Mouse (Mus musculus): ENCODE results near the gene Fibcd1.

The Fibcd1 gene
- long read RNA-seq, experiment 1, result 0 reads
- long read RNA-seq, experiment 2, result 0 reads

DNA sequence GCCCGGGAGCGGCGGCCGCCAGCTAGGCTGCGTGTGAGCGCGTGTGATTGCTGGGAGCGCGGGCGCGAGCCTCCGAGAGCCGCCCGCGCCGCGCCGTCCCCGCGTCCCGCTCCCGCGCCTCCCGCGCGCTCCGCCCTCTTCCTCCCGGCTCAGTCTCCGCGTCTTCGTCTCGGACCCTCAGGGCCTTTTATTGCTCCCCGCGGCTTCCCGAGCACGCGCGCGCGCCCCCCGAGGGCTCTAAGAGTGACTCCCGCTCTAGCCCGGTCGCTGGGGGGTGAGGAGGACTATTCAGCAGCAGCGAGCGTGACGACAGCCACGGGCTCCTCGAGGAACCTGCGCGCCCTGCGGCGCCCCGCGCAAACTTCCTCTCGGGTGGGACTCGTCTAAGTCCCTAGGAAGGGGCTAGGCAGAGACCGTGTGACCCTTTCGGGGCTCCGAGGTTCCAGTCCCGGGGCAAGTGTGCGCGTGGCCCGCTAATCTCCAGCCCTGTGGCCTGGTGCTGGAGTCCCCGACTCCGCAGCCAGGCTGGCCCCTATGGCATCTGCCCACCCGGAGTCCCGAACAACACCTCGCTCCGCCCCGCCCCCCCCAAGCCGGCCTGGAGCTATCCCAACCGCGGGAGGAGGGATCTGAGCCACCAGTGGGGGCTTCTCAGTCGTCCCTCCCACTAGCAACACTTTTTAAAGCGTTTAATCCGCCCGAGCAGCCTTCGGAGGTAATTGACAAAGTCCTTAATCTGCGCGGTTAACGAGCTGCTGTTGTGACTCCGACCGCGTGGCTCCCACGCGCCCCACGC is at the start of gene Fibcd1:
Gene Fibcd1 (minus strand): TSS at position 110 of the 796 bp plus-strand sequence.
- intact Hi-C loops (cut with DNase I), result no loop called here

DNA sequence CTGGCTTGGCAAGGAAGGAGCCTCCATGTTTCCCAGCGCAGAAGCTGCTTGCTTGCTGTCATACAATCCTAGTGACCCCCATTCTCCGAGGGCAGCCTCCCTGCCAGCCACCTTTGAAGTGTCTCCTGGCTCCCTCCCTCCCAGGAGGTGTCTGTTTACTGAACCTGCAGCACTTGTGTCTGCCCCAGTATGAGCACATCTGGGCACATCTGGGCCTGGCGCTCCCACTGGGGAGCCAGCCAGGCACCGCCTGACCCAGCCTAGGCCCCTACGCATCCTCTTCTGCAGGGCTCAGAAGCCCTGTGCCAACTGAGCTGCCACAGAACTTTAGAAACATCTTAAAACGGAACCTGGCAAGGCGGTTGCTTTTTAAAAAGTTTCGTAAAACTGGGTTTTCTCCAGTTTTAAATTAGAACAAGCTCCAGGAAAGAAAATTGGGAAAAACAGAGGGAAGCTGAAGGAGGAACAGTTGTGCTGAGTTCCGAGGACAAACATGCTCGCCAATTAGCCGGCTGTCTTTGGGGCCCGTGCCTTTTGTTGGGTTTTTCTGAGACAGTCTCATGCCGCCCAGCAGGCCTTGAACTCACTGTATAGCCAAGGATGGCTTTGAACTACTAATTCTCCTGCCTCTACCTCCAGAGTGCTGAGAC is 48.5 kb upstream of the Fibcd1 start:
- intact Hi-C loops (cut with DNase I), result no loop called here

DNA sequence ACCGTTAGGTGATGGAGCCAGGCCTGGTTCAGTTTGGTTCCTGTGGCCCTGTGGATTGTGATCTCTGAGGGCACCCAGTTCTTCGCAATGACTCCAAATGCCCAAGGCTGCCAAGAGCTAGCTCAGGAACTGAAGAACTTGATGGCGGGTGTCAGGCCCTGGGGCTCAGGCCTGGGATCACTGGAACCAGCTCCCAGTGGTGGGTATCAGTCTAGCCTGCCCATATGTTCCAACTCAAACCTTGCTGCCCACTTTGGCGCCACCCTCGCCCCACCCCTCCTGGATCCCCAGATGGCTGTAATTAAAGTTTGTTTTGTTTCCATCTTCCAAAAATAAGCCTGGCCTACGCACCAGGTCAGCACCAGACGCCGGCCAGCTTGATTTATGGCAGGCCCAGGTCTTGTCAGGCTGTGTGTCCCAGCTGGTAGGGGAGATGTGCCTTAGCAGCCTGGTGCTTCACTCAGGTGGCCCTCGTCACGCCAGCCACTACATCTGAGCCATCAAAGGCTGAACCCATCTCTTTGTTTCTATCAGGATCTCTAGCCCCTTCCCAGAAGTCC is 47.4 kb upstream of the Fibcd1 start:
- intact Hi-C loops (cut with DNase I), result no loop called here

DNA sequence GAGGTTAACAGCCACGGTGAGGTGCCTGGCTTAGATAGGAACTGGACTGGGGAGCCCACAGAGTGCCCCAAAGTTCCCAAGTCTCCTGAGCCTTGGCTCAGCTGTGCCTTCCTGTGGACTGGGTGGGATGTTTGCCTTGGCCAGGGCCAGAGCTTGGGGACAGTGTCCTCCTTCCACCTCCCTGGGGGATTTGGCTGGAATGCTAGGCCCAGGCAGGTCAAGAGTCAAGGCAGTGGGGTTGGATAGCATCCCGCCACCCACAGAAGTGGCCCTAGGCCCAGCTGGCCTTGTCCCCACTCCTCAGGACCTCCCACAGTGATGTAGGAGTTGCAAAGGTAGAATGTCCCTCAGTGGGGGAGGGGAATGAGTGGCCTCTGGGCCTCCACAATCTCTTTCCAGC is 45.4 kb upstream of the Fibcd1 start:
- intact Hi-C loops (cut with DNase I), result no loop called here

DNA sequence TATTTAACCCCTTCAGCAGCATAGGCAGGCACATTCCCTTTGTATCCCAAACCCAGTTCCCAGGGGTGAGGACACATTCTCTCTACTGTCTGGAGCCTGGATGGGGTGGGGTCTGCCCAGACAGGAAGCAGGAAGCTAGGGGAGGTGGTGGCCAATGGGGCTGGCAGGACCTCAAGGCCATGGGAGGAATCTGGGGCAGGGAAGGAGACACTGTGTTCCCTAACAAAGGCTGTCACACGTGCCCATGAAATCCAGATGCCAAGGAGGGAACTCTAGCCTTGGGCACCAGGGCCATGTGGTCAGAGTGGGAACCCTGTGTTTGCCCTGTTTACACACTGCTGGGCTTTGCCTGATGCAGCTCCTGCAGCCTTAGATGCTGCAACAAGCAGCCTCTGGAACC is 43.1 kb upstream of the Fibcd1 start:
- intact Hi-C loops (cut with DNase I), result loop anchor here (5.0 kb wide), 1 partner anchor 72 kb away; no protein-coding TSS in a partner anchor

DNA sequence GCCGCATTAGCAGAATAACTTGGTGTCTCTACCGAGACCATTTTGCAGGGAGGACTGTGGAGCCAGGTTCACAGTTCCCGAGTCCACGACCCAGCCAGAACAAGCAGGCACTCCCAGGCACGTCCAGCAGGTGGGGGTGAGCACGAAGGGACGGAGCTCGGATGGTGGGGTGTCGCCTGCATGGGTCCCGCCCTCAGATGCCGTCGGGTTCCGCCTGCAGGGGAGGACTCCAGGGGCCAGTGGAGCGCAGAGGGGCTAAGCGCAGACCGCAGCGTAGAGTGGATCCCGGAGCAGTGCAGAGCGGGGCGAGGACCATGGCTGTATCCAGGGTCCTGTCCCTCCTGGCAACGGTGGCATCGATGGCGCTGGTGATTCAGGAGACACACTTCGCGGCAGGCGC is 41.2 kb upstream of the Fibcd1 start, which contains the start of gene Lamc3:
Gene Lamc3 (plus strand): TSS at position 262 of the 400 bp plus-strand sequence.
- intact Hi-C loops (cut with DNase I), result loop anchor here (5.0 kb wide), 1 partner anchor 70 kb away; no protein-coding TSS in a partner anchor

DNA sequence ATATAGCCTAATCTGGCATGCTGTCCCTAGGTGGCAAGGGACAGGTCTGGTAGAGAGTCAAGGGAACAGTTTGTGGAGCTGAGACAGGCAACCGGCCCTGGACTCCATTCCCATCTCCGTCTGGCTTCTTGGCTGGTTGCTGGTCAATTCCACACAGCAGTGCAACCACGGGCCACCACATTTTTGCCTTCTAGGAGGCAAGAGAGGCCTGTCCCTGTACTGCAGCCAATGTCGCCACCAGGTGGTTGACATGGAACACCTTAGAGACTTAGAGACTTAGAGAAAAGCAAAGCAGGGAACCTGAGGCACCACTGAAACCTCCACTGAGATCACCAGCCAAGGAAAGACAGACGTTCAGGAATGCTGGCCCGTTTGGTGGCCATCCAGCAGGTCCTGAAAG is 39.0 kb upstream of the Fibcd1 start:
- intact Hi-C loops (cut with DNase I), result loop anchor here (5.0 kb wide), 1 partner anchor 68 kb away; no protein-coding TSS in a partner anchor

DNA sequence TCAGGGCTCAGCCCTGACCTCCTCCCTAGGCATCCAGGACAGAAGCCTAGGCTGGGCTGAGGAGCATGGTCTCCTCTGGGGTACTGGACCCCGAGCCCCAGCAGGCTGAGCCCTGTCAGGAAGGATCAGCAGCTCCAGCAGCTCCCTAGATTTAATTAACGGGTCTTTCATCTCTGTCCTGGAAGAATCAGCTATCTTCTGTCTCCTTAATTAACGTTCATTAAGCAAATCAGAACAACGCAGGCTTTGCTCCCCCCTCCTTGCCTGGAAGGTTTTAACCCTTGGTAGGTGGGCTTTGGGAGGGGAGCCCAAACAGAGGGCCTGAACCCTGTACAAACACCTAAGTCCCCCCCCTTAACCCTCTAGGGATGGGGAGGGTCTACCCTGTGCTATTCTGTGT is 37.3 kb upstream of the Fibcd1 start:
- intact Hi-C loops (cut with DNase I), result no loop called here

DNA sequence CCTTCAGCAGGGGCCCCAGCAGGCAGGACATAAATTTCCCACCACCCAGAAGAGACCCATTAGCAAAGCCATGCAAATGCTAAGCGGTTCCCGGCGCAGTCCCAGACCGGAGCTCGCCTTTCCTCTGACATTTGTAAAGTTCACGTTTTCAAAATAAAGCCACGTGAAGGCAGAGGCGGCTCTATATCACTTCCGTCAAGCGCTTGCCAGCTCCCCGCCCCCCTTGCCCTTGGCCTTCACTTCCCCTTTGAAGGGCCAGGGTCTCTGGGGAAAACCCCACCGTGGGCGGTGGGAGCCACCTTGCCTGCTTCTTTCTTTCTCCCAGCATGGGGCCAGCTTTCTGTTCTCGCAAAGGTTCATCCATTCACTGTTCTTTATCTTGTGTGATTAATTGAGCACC is 35.1 kb upstream of the Fibcd1 start:
- intact Hi-C loops (cut with DNase I), result no loop called here

DNA sequence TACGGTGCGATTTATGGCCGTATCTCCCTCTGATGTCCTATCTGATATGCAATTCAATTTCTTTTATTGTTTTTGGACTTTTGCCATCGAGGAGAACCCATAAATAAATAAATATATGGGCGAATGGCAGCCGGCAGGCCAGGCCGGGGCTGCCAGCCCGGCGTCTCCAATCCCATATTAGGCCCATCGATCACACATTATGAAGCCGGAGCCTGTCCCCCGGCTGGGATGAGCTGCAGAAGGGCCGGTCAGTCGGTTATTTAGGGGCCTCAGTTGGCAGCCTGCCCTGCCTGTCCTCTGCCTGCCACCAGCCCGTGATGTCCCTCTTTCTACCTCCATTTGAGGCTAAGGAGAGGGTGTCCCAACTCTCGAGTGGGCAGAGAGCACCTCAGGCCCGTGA is 32.8 kb upstream of the Fibcd1 start:
- intact Hi-C loops (cut with DNase I), result no loop called here

DNA sequence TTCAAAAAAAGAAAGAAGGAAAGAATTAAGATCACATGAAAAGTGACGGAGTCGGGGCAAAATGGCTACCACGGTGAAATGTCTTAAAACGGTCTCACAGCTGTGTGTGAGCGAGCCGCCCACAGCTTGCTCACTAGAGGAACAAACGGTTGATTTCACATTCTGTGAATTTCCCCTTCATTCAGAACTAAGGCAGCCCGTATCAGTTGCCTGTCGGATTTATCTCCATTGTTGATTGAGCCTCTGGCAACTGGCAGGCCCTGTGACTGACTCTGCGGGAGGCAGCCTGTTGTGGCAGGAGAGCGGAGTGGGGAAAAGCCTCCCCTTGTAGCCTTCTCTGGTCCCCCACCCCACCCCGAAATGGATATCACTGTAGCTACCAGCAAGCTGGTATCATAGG is 30.6 kb upstream of the Fibcd1 start:
- intact Hi-C loops (cut with DNase I), result no loop called here

DNA sequence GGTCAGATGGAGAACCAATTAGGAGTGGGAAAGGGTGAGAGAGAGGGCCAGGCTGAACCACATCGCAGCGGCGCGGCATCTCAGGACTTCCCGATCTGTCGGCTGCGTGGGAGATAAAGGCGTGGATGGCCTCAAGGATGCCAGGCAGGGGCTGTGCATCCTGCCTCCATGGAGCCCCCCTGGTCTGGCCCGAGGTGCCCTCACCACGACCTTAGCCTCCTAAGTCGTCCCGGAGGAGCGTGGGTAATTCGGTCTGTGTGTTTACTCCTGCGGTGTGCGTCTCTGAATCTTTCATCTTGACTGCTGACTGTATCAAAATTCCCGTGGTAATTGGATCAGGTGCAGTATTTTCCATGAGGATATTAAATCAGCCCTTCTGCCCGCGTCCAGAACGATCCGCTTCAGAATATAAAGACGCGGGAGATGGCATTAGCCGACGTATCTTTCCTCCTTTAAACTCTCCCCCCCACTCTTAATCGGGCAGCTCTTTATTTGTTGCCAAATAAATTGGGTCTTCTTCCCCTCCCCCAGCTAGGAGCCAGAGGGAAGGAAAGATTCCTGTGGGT is 28.6 kb upstream of the Fibcd1 start:
- intact Hi-C loops (cut with DNase I), result no loop called here

DNA sequence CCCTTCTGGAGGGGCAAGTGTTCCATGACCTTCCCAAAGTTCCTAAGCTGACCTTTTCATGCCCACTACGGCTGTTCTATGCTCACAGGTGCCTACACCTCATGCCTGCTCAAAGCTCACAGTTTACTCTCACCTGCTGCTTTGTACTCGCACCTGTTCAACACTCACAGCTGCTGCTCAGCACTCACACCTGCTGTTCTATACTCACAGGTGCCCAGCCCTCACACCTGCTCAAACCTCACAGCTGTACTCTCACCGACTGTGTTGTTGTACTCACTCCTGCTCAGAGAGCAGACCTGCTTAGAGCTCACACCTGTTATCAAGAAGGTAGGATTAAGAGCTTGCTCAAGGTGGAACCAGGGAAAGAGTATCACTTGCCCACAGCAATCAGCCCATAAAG is 24.9 kb upstream of the Fibcd1 start:
- intact Hi-C loops (cut with DNase I), result no loop called here

DNA sequence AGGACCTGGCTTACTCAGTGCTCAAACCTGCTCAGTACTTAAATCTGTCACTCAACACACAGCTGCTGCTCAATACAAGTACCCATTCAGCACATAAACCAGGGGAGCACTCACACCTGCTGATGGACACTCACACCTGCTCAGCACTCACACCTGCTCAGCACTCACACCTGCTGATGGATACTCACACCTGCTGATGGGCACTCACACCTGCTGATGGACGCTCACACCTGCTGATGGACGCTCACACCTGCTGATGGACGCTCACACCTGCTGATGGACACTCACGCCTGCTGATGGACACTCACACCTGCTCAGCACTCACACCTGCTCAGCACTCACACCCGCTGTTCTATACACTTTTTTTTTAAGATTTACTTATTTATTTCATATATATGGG is 23.9 kb upstream of the Fibcd1 start:
- intact Hi-C loops (cut with DNase I), result no loop called here

DNA sequence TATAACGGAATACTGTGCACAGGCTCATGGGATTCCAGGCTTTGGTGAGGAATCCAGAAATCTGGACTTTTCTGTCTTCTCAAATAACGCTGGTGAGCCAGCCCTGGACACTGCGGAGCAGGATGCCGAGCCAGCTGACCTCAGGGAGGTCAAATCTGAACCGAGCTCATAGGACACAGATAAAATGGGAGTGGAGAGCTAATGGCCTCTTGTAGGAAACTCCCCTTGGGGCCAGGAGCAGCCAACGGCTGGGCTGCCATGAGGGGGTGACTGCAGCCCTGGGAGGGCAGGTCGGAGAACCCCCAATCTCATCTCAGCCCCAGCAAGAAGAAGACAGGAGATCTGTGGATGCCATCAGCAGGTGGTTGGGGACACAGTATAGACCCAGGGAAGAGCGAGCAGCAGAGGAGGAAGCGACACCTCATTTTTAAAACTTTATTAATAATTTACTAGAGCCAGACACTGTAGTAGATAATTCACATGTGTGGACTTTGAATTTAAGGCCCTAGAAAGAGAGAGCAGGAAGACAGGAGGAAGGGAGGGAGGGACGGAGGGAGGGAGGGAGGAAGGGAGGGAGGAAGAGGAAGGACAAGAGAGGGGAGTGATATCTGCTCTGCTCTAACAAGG is 22.8 kb upstream of the Fibcd1 start:
- intact Hi-C loops (cut with DNase I), result no loop called here

DNA sequence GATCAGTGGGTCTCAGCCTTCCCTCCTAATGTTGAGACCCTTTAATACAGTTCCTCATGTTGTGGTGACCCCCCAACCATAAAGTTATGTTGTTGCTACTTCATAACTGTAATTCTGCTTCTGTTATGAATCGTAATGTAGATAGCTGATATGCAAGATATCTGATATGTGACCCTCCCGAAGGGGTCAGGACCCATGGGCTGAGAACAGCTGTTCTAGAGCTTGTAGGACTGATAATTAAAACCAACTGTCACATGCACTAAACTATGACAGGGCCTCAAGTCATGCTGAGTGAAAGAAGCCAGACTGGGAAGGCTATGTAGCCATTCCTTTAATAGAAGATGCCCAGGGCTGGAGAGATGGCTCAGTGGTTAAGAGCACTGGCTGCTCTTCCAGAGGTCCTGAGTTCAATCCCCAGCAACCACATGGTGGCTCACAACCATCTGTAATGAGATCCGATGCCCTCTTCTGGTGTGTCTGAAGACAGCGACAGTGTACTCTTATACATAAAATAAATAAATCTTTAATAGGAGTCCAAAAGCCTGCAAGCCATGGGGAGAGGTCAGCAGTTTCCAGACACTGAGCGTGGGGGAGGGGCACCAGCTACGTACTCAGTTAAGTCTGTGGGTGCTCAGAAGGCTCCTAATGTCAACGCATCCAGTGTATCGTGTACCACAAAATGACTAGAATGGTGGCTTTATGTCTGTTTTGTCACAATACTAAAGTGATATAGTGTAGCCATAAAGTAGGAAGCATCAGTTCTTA is 22.1 kb upstream of the Fibcd1 start:
- intact Hi-C loops (cut with DNase I), result no loop called here

DNA sequence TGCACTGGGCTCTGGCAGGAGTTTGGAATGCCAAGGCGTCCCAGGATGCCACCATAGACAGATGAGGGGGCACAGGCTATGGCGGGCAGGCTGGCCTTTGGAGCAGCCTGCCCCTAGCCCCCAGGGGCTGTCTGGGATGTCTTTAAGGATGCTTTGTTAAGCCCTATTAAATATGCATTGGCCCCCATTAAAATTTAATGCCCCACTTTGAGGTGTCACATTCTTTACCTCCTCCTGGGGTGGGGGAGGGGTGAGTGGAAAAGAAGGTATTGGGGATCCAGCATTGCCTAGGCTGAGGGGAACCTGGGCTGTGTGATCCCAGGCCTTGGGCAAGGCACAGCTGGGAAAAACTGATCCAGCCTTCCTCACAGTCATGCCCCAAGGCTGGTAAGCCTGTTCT is 20.0 kb upstream of the Fibcd1 start:
- intact Hi-C loops (cut with DNase I), result no loop called here

DNA sequence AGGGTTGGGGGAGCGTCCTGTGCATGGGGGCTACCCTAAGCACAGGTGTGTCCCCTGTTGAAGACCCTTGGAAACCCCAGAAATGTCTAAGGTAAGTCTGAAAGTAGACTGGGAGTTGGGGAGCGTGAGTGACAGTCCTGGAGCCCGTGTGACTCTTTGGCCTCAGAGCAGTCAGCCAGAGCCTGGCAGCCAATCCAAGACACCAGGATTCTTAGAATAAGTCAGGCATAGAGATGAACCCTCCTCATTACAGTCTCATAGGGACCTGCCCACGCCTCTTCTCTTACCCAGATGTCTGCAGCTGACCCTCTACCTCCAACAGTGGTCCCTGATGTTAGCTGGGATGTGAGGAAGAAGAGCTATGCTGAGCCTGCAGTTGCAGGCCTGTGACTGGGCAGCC is 19.5 kb upstream of the Fibcd1 start:
- intact Hi-C loops (cut with DNase I), result no loop called here

DNA sequence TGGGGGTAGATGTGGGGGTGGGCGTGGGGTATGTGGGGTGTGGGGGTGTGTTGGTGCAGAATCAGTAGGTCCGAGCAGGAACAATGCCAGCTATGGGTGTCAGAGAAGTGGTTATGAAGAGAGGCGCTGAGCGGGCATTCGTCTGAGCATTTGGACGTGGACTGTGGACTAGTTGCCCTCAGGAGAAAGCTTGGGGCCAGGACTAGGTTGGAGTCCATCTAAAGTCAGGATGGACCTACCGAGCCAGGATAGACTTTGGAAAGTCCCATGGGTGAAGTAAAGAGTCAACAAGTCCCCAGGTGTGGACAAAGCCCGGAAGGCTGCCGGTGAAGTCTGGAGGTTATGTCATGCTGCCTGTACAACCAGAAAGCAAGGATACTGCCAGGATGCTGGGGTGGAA is 19.1 kb upstream of the Fibcd1 start:
- intact Hi-C loops (cut with DNase I), result no loop called here

DNA sequence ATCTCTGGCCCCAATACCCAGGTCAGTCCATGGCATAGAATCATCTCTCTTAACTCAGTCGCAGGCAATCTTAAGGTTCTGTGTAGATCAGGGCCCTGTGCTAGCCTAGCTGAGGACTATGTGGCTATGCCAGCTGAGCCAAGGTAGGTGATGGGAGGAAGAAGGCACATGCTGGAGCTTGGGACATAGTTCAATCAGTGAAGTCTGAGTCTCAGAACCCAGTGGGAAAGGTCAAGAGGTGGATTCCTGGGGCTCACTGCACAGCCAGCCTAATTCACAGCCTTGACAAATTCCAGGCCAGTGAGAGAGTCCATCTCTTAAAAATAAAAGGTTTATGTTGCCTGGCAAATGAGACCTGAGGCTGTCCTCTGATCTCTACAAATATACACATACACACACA is 18.0 kb upstream of the Fibcd1 start:
- intact Hi-C loops (cut with DNase I), result no loop called here

DNA sequence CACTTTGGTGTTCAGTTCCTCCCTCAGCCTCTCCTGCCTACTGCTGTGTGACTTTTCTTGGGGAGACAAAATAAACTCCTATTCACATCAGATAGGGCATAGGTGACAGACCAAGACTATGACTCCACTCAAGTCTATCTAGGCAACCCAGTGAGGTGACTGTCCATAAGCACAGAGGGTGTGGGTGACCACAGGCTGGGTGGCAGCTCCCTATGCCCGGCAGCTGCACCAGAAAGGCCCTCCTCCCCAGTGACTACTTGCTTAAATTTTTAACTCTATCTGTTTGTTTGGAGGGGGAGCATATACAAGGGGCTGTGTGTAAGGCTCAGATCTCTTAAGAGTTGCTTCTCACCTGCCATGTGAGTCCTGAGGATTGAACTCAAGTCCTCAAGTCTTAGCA is 17.1 kb upstream of the Fibcd1 start:
- intact Hi-C loops (cut with DNase I), result no loop called here

All from adrenal gland (tissue).